Mouse (Mus musculus): ENCODE data around the gene Rab22a. TPM values are rescaled to one million over a fixed set of nuclear protein-coding genes. Genes with fewer than 3 reads are reported as not detected.

The Rab22a gene
- total and polyA plus RNA-seq, 3 experiments, result 5.9 to 16.9 (median 9.3) TPM

- Histone ChIP-seq H3K27ac (ENCODE audit: insufficient read depth, low read depth) (no peak within 1 kb of the TSS), H3K9ac (ENCODE audit: insufficient read depth, low read depth) (peak within 1 kb of the TSS; percentile 85), H3K4me2 (ENCODE audit: insufficient read depth, low read depth, poor library complexity, severe bottlenecking) (peak within 1 kb of the TSS; percentile 70), H3K27me3 (replicated peaks) (peaks cover 3% of the 10 kb centered on the region), H3K9me3 (replicated peaks; ENCODE audit: low read length) (no peaks in the 10 kb centered on the region), H3K4me3 (replicated peaks in 1 of 3; ENCODE audit: low read depth in 2 of 3, low read length in 2 of 3, poor library complexity in 1 of 3) (peak within 1 kb of the TSS; percentile 83 to 96 (median 87)), H3K79me2 (replicated peaks; ENCODE audit: control insufficient read depth, extremely low read depth, insufficient read depth, poor library complexity, severe bottlenecking) (peaks cover 42% of the 10 kb centered on the region), H3K4me1 (ENCODE audit: control insufficient read depth in 1 of 2, insufficient read depth in 2 of 2) (peaks cover 15 to 25% of the 10 kb centered on the region in 2 experiments), H3K36me3 (replicated peaks in 1 of 2; ENCODE audit: control insufficient read depth in 1 of 2, insufficient read depth in 1 of 2, low read length in 1 of 2) (peaks cover 4 to 35% of the 10 kb centered on the region in 2 experiments)
- DNase-seq (ENCODE audit: extremely low read depth), result peak; percentile 98
- in situ Hi-C loops (cut with MboI; ENCODE audit: low pct_ligation_motif_present, low pct_unique_long_range_greater_than_20kb, low sequenced_read_pairs), result no loop called here
- dilution Hi-C loops (cut with MboI; ENCODE audit: extremely low pct_ligation_motif_present, extremely low pct_unique_long_range_greater_than_20kb, low sequenced_read_pairs), result no loop called here
- peak; percentile 55; the same call in 1 of the 2 replicates for TF ChIP-seq CHD2 (IDR thresholded peaks at IDR 0.05; ENCODE audit: low read length)
- no peak for TF ChIP-seq RAD21 (IDR thresholded peaks at IDR 0.05; ENCODE audit: low read depth, low read length)
- TF ChIP-seq EP300 (IDR thresholded peaks at IDR 0.05; ENCODE audit: low read length), result no peak
- TF ChIP-seq POLR2A (IDR thresholded peaks at IDR 0.05; ENCODE audit: low read depth, low read length), result peak; percentile 55
- TF ChIP-seq ZKSCAN1 (IDR thresholded peaks at IDR 0.05; ENCODE audit: borderline replicate concordance, low read depth, low read length), result no peak
- no peak for TF ChIP-seq POLR2AphosphoS2 (IDR thresholded peaks at IDR 0.05; ENCODE audit: low read depth, low read length)
- TF ChIP-seq BHLHE40 (IDR thresholded peaks at IDR 0.05; ENCODE audit: low read depth, low read length), result no peak
- TF ChIP-seq HCFC1 (IDR thresholded peaks at IDR 0.05; ENCODE audit: low read depth, low read length), result peak; percentile 78
- TF ChIP-seq SMC3 (IDR thresholded peaks at IDR 0.05; ENCODE audit: low read depth, low read length), result no peak
- TF ChIP-seq MAFK (IDR thresholded peaks at IDR 0.05; ENCODE audit: insufficient replicate concordance, low read length), result no peak
- no peak for TF ChIP-seq MAZ (IDR thresholded peaks at IDR 0.05; ENCODE audit: low read depth, low read length)
- no peak for TF ChIP-seq USF2 (conservative IDR thresholded peaks at IDR 0.05; ENCODE audit: low read depth, low read length)
- TF ChIP-seq KAT2A (IDR thresholded peaks at IDR 0.05; ENCODE audit: insufficient replicate concordance, low read length), result 0 out of 2 replicates have a peak, but pooled peaks have one; percentile 36
- TF ChIP-seq USF1 (IDR thresholded peaks at IDR 0.05; ENCODE audit: low read depth, low read length), result no peak
- 0 out of 2 replicates have a peak, but pooled peaks have one; percentile 49 for TF ChIP-seq MYC (IDR thresholded peaks at IDR 0.05; ENCODE audit: low read depth, low read length)
- TF ChIP-seq JUN (IDR thresholded peaks at IDR 0.05; ENCODE audit: insufficient read depth, low read depth, low read length), result no peak
- no peak for TF ChIP-seq RCOR1 (conservative IDR thresholded peaks at IDR 0.05; ENCODE audit: low read depth, low read length)
- TF ChIP-seq ZNF384 (IDR thresholded peaks at IDR 0.05; ENCODE audit: low read depth, low read length), result no peak
- peak; percentile 96 for TF ChIP-seq NRF1 (IDR thresholded peaks at IDR 0.05; ENCODE audit: low read depth, low read length)
- TF ChIP-seq GABPA (IDR thresholded peaks at IDR 0.05; ENCODE audit: insufficient replicate concordance, low read depth, low read length), result no peak
- no peak for TF ChIP-seq IRF4 (IDR thresholded peaks at IDR 0.05; ENCODE audit: low read depth, low read length)
- no peak for TF ChIP-seq CTCF (conservative IDR thresholded peaks at IDR 0.05 in 1 of 2, IDR thresholded peaks at IDR 0.05 in 1 of 2; ENCODE audit: low read depth in 2 of 2, low read length in 2 of 2)
- no peak for TF ChIP-seq ETS1 (conservative IDR thresholded peaks at IDR 0.05; ENCODE audit: low read depth, low read length)
- TF ChIP-seq SIN3A (IDR thresholded peaks at IDR 0.05; ENCODE audit: low read length), result peak; percentile 62; the same call in 1 of the 2 replicates
- TF ChIP-seq E2F4 (IDR thresholded peaks at IDR 0.05; ENCODE audit: insufficient replicate concordance, low read depth, low read length), result no peak
- no peak for TF ChIP-seq MAX (IDR thresholded peaks at IDR 0.05; ENCODE audit: low read length)
- no peak for TF ChIP-seq ZC3H11A (IDR thresholded peaks at IDR 0.05; ENCODE audit: low read depth, low read length)
- TF ChIP-seq TCF12 (IDR thresholded peaks at IDR 0.05; ENCODE audit: low read depth, low read length), result 0 out of 2 replicates have a peak, but pooled peaks have one; percentile 10
- TF ChIP-seq CHD1 (IDR thresholded peaks at IDR 0.05; ENCODE audit: low read depth, low read length), result no peak
- TF ChIP-seq ELF1 (IDR thresholded peaks at IDR 0.05; ENCODE audit: low read depth, low read length), result peak; percentile 81
- no peak for TF ChIP-seq MEF2A (IDR thresholded peaks at IDR 0.05; ENCODE audit: borderline replicate concordance, low read depth, low read length)
- no peak for TF ChIP-seq JUND (conservative IDR thresholded peaks at IDR 0.05; ENCODE audit: low read depth, low read length)
- TF ChIP-seq TBP (conservative IDR thresholded peaks at IDR 0.05; ENCODE audit: low read depth, low read length), result no peak
- TF ChIP-seq UBTF (IDR thresholded peaks at IDR 0.05; ENCODE audit: low read depth, low read length), result no peak
- TF ChIP-seq PAX5 (IDR thresholded peaks at IDR 0.05; ENCODE audit: low read length), result no peak
- TF ChIP-seq NELFE (IDR thresholded peaks at IDR 0.05; ENCODE audit: low read depth, low read length), result peak; percentile 61; the same call in 1 of the 2 replicates
- TF ChIP-seq ZMIZ1 (IDR thresholded peaks at IDR 0.05; ENCODE audit: low read depth, low read length), result no peak
- TF ChIP-seq MXI1 (IDR thresholded peaks at IDR 0.05; ENCODE audit: low read depth, low read length), result no peak; the same call in 1 of the 2 replicates
Measured at GRCm38 (mm10) chr2:173737222-173737989, 77.8 kb downstream of the Rab22a start, which contains the start of gene Vapb. TSS of gene Vapb (plus strand) at chr2:173737511.
